Mouse (Mus musculus) stomach, embryonic 14.5 days (tissue): Measurements from ENCODE around the gene Pomgnt1. TPM values are rescaled to one million over a fixed set of nuclear protein-coding genes. Genes with fewer than 3 reads are reported as not detected.

Experiments used
- ATAC-seq: fragments of 200-750 bp; cut with Nextera tagmentation; 2 replicates; pipeline ENCODE4 v1.8.0; 2017; ENCODE audit warnings: low read depth, moderate TSS enrichment; ENCODE audit not compliant: insufficient number of reproducible peaks, insufficient read depth, low FRiP score
- H3K27ac ChIP-seq: fragments of 300-500 bp; sonication (generic); 2 replicates; pipeline ENCODE4 v1.5.1; 2014; ENCODE audit warnings: mild to moderate bottlenecking, low read length, moderate library complexity, mixed read lengths
- H3K27me3 ChIP-seq: fragments of 300-500 bp; sonication (generic); 2 replicates; pipeline ENCODE4 v1.6.1; 2014; ENCODE audit warnings: low read length, control low read depth, mixed read lengths; ENCODE audit not compliant: control insufficient read depth, insufficient read depth
- H3K36me3 ChIP-seq: fragments of 300-500 bp; sonication (generic); 2 replicates; pipeline ENCODE4 v1.6.1; 2014; ENCODE audit warnings: mild to moderate bottlenecking, control low read depth, low read length, moderate library complexity, mixed read lengths; ENCODE audit not compliant: control insufficient read depth, insufficient read depth
- H3K4me1 ChIP-seq: fragments of 300-500 bp; sonication (generic); 2 replicates; pipeline ENCODE4 v1.6.1; 2014; ENCODE audit warnings: low read length, control low read depth, mixed read lengths; ENCODE audit not compliant: control insufficient read depth, insufficient read depth
- H3K4me2 ChIP-seq: fragments of 300-500 bp; sonication (generic); replicated peaks from 2 replicates; pipeline ENCODE4 v1.6.1; 2014; ENCODE audit warnings: low read depth, low read length, control low read depth
- H3K4me3 ChIP-seq: fragments of 300-500 bp; sonication (generic); 2 replicates; pipeline ENCODE4 v1.5.1; 2014; ENCODE audit warnings: low read depth, low read length, control low read depth
- H3K9ac ChIP-seq: fragments of 300-500 bp; sonication (generic); replicated peaks from 2 replicates; pipeline ENCODE4 v1.6.1; 2014; ENCODE audit warnings: low read depth, mild to moderate bottlenecking, control low read depth, low read length, moderate library complexity, mixed read lengths
- H3K9me3 ChIP-seq: fragments of 300-500 bp; sonication (generic); 2 replicates; pipeline ENCODE4 v1.6.1; 2016; ENCODE audit warnings: low read depth, low read length, control low read depth; ENCODE audit not compliant: control insufficient read depth
- WGBS: fragments of 180-500 bp; shearing (Covaris S2); extraction: QIAGEN DNeasy Blood & Tissue Kit; methylation state at CpG from one replicate; pipeline ENCODE4 v1.1.7; 2014; 5-methylcytosine and 5-hydroxymethylcytosine counted together
- polyA plus RNA-seq: library from polyadenylated mRNA; unstranded; fragments of >200 nt; fragmentation: Nextera tagmentation; extraction: Ambion mirVana; gene quantifications from 2 replicates; pipeline ENCODE4 v1.2.1, GENCODE M21; 2014

Pomgnt1 gene
- polyA plus RNA-seq, 1 experiment from 2014 or later, result 56.5 TPM

GRCm38 (mm10) chr4:116143317-116143811 lies 19.7 kb downstream of the Pomgnt1 start:
- Histone ChIP-seq H3K9ac (peak overlapping the region; percentile 67; the same call in 1 of the 2 replicates), H3K4me3 (peak overlapping the region; percentile 66; the same call in 1 of the 2 replicates), H3K4me2 (peak overlapping the region; percentile 87), H3K27ac (no peak overlapping the region), H3K27me3 (no peaks in the 10 kb centered on the region), H3K9me3 (no peaks in the 10 kb centered on the region), H3K36me3 (no peaks in the 10 kb centered on the region), H3K4me1 (peaks cover 10% of the 10 kb centered on the region)
- 5% methylated on average over 7 of the region's 7 CpGs for WGBS
- ATAC-seq, result no peak

GRCm38 (mm10) chr4:116143891-116144717 lies 20.5 kb downstream of the Pomgnt1 start:
- Histone ChIP-seq H3K9me3 (no peaks in the 10 kb centered on the region), H3K27ac (no peak overlapping the region), H3K4me3 (peak overlapping the region; percentile 66), H3K9ac (peak overlapping the region; percentile 67), H3K4me1 (peaks cover 10% of the 10 kb centered on the region), H3K27me3 (no peaks in the 10 kb centered on the region), H3K4me2 (peak overlapping the region; percentile 87), H3K36me3 (no peaks in the 10 kb centered on the region)
- WGBS, result 1% methylated on average over 42 of the region's 47 CpGs
- ATAC-seq, result peak; percentile 68; the same call in 1 of the 2 replicates

- Histone ChIP-seq H3K36me3 (peaks cover 30% of the 10 kb centered on the region), H3K27me3 (no peaks in the 10 kb centered on the region)
Observed at GRCm38 (mm10) chr4:116149812-116150155, 26.1 kb downstream of the Pomgnt1 start.

GRCm38 (mm10) chr4:116150156-116150861 lies 26.7 kb downstream of the Pomgnt1 start:
- H3K27ac ChIP-seq, result peak overlapping the region; percentile 79
- peak overlapping the region; percentile 73 for H3K4me3 ChIP-seq
- peaks cover 35% of the 10 kb centered on the region for H3K36me3 ChIP-seq
- H3K9ac ChIP-seq, result peak overlapping the region; percentile 89
- no peaks in the 10 kb centered on the region for H3K27me3 ChIP-seq
- peak overlapping the region; percentile 76 for H3K4me2 ChIP-seq
- H3K9me3 ChIP-seq, result no peaks in the 10 kb centered on the region
- WGBS, result under 1% methylated on average over 73 of the region's 73 CpGs
- ATAC-seq, result peak; percentile 95
- peaks cover 7% of the 10 kb centered on the region for H3K4me1 ChIP-seq

More at GRCm38 (mm10) chr4:116149812-116150155, 26.1 kb downstream of the Pomgnt1 start:
- 19% methylated on average over 6 of the region's 6 CpGs for WGBS
- ATAC-seq, result no peak
- peak overlapping the region; percentile 79 for H3K27ac ChIP-seq
- peak overlapping the region; percentile 89; the same call in 1 of the 2 replicates for H3K9ac ChIP-seq
- peaks cover 7% of the 10 kb centered on the region for H3K4me1 ChIP-seq
- H3K4me3 ChIP-seq, result peak overlapping the region; percentile 73
- H3K9me3 ChIP-seq, result no peaks in the 10 kb centered on the region
- H3K4me2 ChIP-seq, result peak overlapping the region; percentile 76

DNA sequence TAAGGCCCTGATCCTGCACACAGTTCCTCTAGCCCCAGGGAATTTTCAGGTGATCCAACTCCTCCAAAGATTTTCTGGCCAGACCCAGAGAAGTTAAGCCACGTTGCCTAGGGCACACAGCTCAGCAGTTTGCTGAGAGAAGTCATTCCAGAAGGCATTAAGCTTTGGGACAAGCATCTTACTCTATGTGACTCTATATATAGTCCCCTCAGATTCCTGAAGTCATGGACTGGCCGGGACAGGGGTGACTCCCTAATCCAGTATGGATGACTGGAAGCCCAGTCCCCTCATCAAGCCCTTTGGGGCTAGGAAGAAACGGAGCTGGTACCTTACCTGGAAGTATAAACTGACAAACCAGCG lies 27.2 kb downstream of the Pomgnt1 start:
- Histone ChIP-seq H3K4me1 (peaks cover 7% of the 10 kb centered on the region), H3K4me3 (peak overlapping the region; percentile 73), H3K27me3 (no peaks in the 10 kb centered on the region), H3K9ac (peak overlapping the region; percentile 89), H3K36me3 (peaks cover 41% of the 10 kb centered on the region), H3K9me3 (no peaks in the 10 kb centered on the region), H3K4me2 (peak overlapping the region; percentile 76), H3K27ac (peak overlapping the region; percentile 58; the same call in 1 of the 2 replicates)
- WGBS, result 15% methylated on average over 4 of the region's 4 CpGs
- ATAC-seq, result 0 out of 2 replicates have a peak, but pooled peaks have one; percentile 19

DNA sequence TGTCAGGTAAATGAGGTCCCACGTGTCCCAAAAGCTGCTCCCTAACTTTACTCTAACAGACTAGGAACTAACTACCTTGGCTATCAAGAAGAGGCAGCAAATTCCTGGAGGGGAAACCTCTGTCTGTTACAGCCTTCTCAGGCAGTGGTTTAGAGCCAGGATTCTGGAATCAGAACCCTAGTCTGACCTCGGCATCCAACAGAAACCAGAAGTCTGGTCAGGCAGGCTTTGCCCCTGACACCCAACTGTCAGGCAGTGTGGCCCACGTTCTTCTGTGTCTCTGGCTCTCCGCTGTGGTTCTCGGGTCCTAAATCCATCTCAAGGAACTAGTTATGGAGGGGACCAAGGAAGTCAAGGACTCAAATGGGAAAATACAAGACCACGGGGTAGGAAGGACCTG lies 27.6 kb downstream of the Pomgnt1 start, which contains the start of gene Lurap1:
Gene Lurap1, minus strand, starts transcription at position 101 of the 400 bp plus-strand sequence.
- Histone ChIP-seq H3K9me3 (no peaks in the 10 kb centered on the region), H3K4me2 (peak within 1 kb of the TSS; percentile 76)

GRCm38 (mm10) chr4:116152702-116153101 lies 29.1 kb downstream of the Pomgnt1 start:
- no peak overlapping the region for H3K4me2 ChIP-seq
- H3K9me3 ChIP-seq, result no peaks in the 10 kb centered on the region
- no peaks in the 10 kb centered on the region for H3K27me3 ChIP-seq
- peaks cover 7% of the 10 kb centered on the region for H3K4me1 ChIP-seq
- no peak overlapping the region for H3K9ac ChIP-seq
- H3K36me3 ChIP-seq, result peaks cover 58% of the 10 kb centered on the region
- WGBS, result 94% methylated on average over 15 of the region's 15 CpGs
- ATAC-seq, result no peak
- no peak overlapping the region for H3K4me3 ChIP-seq
- H3K27ac ChIP-seq, result no peak overlapping the region

More for the DNA sequence above, 27.6 kb downstream of the Pomgnt1 start, which contains the start of gene Lurap1:
- H3K27me3 ChIP-seq, result no peaks in the 10 kb centered on the region
- H3K9ac ChIP-seq, result peak within 1 kb of the TSS; percentile 89
- H3K27ac ChIP-seq, result peak within 1 kb of the TSS; percentile 79
- H3K4me3 ChIP-seq, result peak within 1 kb of the TSS; percentile 73
- WGBS, result 71% methylated on average over 6 of the region's 6 CpGs
- H3K4me1 ChIP-seq, result peaks cover 7% of the 10 kb centered on the region
- ATAC-seq, result no peak
- peaks cover 43% of the 10 kb centered on the region for H3K36me3 ChIP-seq

DNA sequence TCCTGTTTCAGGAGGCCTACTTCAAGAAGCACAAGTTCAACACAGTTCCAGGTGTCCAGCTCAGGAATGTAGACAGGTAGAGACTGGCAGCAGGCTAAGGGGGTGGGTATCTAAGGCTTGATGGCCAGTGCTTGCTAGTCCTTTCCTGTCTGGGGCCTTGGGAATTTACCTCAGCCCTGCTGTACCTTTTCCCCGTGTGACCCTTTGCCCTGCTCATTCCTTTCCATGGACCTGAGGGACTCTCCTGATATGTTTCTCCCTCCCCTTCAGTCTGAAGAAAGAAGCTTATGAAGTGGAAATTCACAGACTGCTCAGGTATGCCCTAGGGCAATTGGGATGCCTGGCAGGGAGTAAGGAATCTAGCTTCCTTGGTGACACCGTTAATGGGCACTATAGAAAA lies 34.2 kb downstream of the Pomgnt1 start:
- ATAC-seq, result no peak
- H3K27ac ChIP-seq, result no peak overlapping the region
- 94% methylated on average over 2 of the region's 2 CpGs for WGBS
- H3K9me3 ChIP-seq, result no peaks in the 10 kb centered on the region
- H3K4me1 ChIP-seq, result no peaks in the 10 kb centered on the region
- no peaks in the 10 kb centered on the region for H3K27me3 ChIP-seq
- H3K4me2 ChIP-seq, result no peak overlapping the region
- H3K4me3 ChIP-seq, result no peak overlapping the region
- no peak overlapping the region for H3K9ac ChIP-seq
- peaks cover 67% of the 10 kb centered on the region for H3K36me3 ChIP-seq
